Mouse (Mus musculus) kidney, adult 2 months (tissue): ENCODE measurements around the gene Nptn.

ENCODE experiments used
- CTCF ChIP-seq: fragments of 200-500 bp; conservative IDR thresholded peaks from 2 replicates; pipeline ENCODE4 v1.5.1; 2011; ENCODE audit warnings: low read depth, mild to moderate bottlenecking, control low read depth, low read length, moderate library complexity, mixed read lengths; ENCODE audit not compliant: insufficient read depth, insufficient read length
- POLR2A ChIP-seq: fragments of 200-500 bp; IDR thresholded peaks from one replicate; pipeline ENCODE4 v1.6.1; 2011; ENCODE audit warnings: low read depth, low read length, control low read depth

DNA sequence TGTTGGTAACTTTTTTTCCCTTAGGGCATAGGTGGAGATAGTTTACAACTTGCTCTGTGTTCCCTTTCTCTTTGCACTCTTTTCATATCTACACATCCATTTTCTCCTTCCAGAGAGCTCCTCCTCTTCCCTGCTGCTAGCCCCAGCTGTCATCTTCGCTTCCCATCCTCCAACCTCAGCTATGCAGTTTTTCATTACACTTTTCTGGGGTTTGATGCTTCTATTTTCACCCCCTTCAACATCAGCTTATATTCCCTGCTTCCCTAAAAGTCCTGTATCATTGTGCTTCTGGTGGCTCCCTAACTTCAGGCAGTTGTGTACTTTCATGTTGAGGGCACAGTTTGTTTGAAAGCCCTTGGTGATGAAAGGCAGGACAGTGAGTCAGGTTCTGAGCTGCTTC lies 31.8 kb downstream of the Nptn start:
- TF ChIP-seq CTCF, result no peak
- no peak for TF ChIP-seq POLR2A
